8 mouse cellular contexts compared by ENCODE assay signal in genomic region chr2:19415063-19415521, GRCm38 (mm10). TPM values are rescaled to one million over a fixed set of nuclear protein-coding genes. Genes with fewer than 3 reads are reported as not detected.
DNase-seq lines count a peak whose midpoint lies in the region; ATAC-seq and TF ChIP-seq lines count a peak whose summit lies in the region.

No protein-coding gene starts in this region.

- no peaks in the 10 kb centered on the region for H3K79me2 ChIP-seq in liver, adult 2 months (ENCODE audit: control insufficient read depth, insufficient read depth, low read length)

- H3K27me3 ChIP-seq in liver, adult 2 months (ENCODE audit: control insufficient read depth, insufficient read depth, low read length) = no peaks in the 10 kb centered on the region
- H3K27me3 ChIP-seq in small intestine, adult 2 months (ENCODE audit: control insufficient read depth, insufficient read depth, low read length) = no peaks in the 10 kb centered on the region

- no peak for TF ChIP-seq POLR2A in liver, adult 2 months (IDR thresholded peaks at IDR 0.05; ENCODE audit: extremely low read depth, insufficient read depth, low read length)
- TF ChIP-seq POLR2A in small intestine, adult 2 months (IDR thresholded peaks at IDR 0.05; ENCODE audit: low read depth, low read length) = no peak

- WGBS in liver, adult 2 months = 3% methylated on average over 6 of the region's 6 CpGs
- 2% methylated on average over 6 of the region's 6 CpGs for WGBS in small intestine, adult 2 months

- no peak overlapping the region for H3K4me3 ChIP-seq in liver, adult 2 months (ENCODE audit: insufficient read depth, low read depth, low read length)
- no peak overlapping the region for H3K4me3 ChIP-seq in small intestine, adult 2 months (ENCODE audit: low read depth, low read length)

- H3K27ac ChIP-seq in liver, adult 2 months (replicated peaks; ENCODE audit: insufficient read depth, low read depth, low read length) = no peak overlapping the region
- no peak overlapping the region for H3K27ac ChIP-seq in small intestine, adult 2 months (ENCODE audit: insufficient read depth, low read depth, low read length)

- 0 out of 2 replicates have a peak, but pooled peaks have one; percentile 75 for ATAC-seq in erythroblast, adult 5-6 weeks (replicated peaks; ENCODE audit: low FRiP score, poor library complexity, severe bottlenecking)
- peak; percentile 83 to 89 for ATAC-seq in hematopoietic stem cell, adult 5-6 weeks (replicated peaks in 1 of 2; ENCODE audit: insufficient read depth in 1 of 2, low FRiP score in 2 of 2, low TSS enrichment in 1 of 2, low read depth in 1 of 2, poor library complexity in 2 of 2, severe bottlenecking in 2 of 2)
- ATAC-seq in megakaryocyte, adult 5-6 weeks (ENCODE audit: poor library complexity, severe bottlenecking) = peak; percentile 87

- DNase-seq in liver, adult 2 months (ENCODE audit: extremely low read depth, low read depth, low spot score) = peak; percentile 76
- DNase-seq in liver = no peak
- DNase-seq in brain, embryonic 18.5 days (ENCODE audit: low read depth, low spot score) = peak; percentile 66
- peak; percentile 25 to 36 for DNase-seq in layer of hippocampus, adult 8-10 months (ENCODE audit: low spot score in 2 of 2)

- peak; percentile 54 for TF ChIP-seq CTCF in liver, adult 2 months (IDR thresholded peaks at IDR 0.05; ENCODE audit: low read depth, low read length)
- TF ChIP-seq CTCF in small intestine, adult 2 months (IDR thresholded peaks at IDR 0.05; ENCODE audit: extremely low read depth, insufficient read length, insufficient replicate concordance, low read depth, low read length) = peak; percentile 17; the same call in 1 of the 2 replicates

- H3K4me1 ChIP-seq in liver, adult 2 months (ENCODE audit: control insufficient read depth, insufficient read depth, low read length) = peaks cover 1% of the 10 kb centered on the region; the same call in 1 of the 2 replicates
- no peaks in the 10 kb centered on the region for H3K4me1 ChIP-seq in small intestine, adult 2 months (ENCODE audit: control insufficient read depth, insufficient read depth, insufficient read length, low read length)

- 0 out of 2 replicates have a peak overlapping the region, but pooled peaks have one; percentile 15 for H3K9ac ChIP-seq in liver, adult 2 months (ENCODE audit: low read depth, low read length)

- H3K36me3 ChIP-seq in liver, adult 2 months (ENCODE audit: control insufficient read depth, insufficient read depth, low read length) = no peaks in the 10 kb centered on the region
- no peaks in the 10 kb centered on the region for H3K36me3 ChIP-seq in small intestine, adult 2 months (ENCODE audit: control insufficient read depth, insufficient read depth, low read length)

RNA-seq across cellular contexts. Expression of gene Ptf1a, which starts 30.4 kb away (rescaled TPM):
- total RNA-seq in liver, adult 2 months (2014; rRNA removed) = not detected in 2 replicates
- polyA plus RNA-seq in liver, adult 2 months (2012; rRNA removed) = not detected in 2 replicates
- total RNA-seq in erythroblast, adult 5-6 weeks (2015; ENCODE audit: low replicate concordance) = not detected in 2 replicates
- total RNA-seq in erythroblast, adult 5-6 weeks (2017; ENCODE audit: low replicate concordance) = not detected in 2 replicates
- total RNA-seq in hematopoietic stem cell, adult 5-6 weeks (2017) = not detected in 2 replicates
- not detected for total RNA-seq in layer of hippocampus, adult 8-10 months (2022)
- not detected in 2 replicates for total RNA-seq in megakaryocyte, adult 5-6 weeks (2015)
- not detected in 2 replicates for total RNA-seq in megakaryocyte, adult 5-6 weeks (2017)
- 31.2 TPM in 1 of 2 replicates, not detected in the other for polyA plus RNA-seq in small intestine, adult 2 months (2012; rRNA removed)

RNA-seq across cellular contexts. Expression of gene Msrb2, which starts 43.9 kb away (rescaled TPM):
- total RNA-seq in liver, adult 2 months (2014; rRNA removed) = 18.9 TPM in 2 replicates
- polyA plus RNA-seq in liver, adult 2 months (2012; rRNA removed) = 13.5 and 16.2 TPM in 2 replicates
- total RNA-seq in erythroblast, adult 5-6 weeks (2015; ENCODE audit: low replicate concordance) = 4.6 and 9.8 TPM in 2 replicates
- total RNA-seq in erythroblast, adult 5-6 weeks (2017; ENCODE audit: low replicate concordance) = 5.6 and 34.8 TPM in 2 replicates
- 32.8 and 32.9 TPM in 2 replicates for total RNA-seq in hematopoietic stem cell, adult 5-6 weeks (2017)
- 10 to 100 TPM; 28.2 to 33.5 (median 29.8) TPM for total RNA-seq in layer of hippocampus, adult 8-10 months (2022)
- total RNA-seq in megakaryocyte, adult 5-6 weeks (2015) = 8.8 and 15.1 TPM in 2 replicates
- 7.0 and 13.2 TPM in 2 replicates for total RNA-seq in megakaryocyte, adult 5-6 weeks (2017)
- 1.3 and 1.5 TPM in 2 replicates for polyA plus RNA-seq in small intestine, adult 2 months (2012; rRNA removed)
